Mouse (Mus musculus): ENCODE data around the gene Nwd2.

DNA sequence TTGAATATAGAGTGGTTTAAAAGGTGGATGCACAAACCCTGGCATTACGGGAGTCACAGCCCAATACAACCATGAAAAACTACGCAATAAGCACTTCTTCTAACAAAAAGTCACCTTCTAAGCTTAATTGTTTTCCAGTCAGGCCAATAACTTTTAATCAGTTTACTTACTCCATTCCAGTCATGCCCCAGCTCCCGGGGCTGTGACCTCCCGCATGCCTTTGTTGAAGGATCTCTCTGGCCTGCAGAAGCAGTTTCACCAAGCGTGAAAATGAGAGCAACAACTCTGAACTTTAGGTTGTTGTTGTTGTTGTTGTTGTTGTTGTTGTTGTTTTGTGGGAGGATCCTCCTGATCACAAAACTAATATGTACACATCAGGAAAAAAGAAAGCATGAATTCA is 185.1 kb downstream of the Nwd2 start:
- TF ChIP-seq POLR2A (IDR thresholded peaks at IDR 0.05; ENCODE audit: borderline replicate concordance, low read depth, low read length), result no peak
- no peak for TF ChIP-seq CTCF (IDR thresholded peaks at IDR 0.05; ENCODE audit: low read depth, low read length)

Data from bone marrow macrophage, adult 2 months (primary cell).